Mouse (Mus musculus) midbrain, embryonic 12.5 days (tissue): ENCODE data around the gene Ptrh2. TPM values are rescaled to one million over a fixed set of nuclear protein-coding genes. Genes with fewer than 3 reads are reported as not detected.
"Not testable (repeated sequence)": the region's sequence is repeated elsewhere in the genome, so short reads cannot be mapped to it uniquely, and the experiment has no call there.

Experiments used
- ATAC-seq: fragments of 200-750 bp; cut with Nextera tagmentation; 2 replicates; pipeline ENCODE4 v1.8.0; 2017; ENCODE audit warnings: low read depth, moderate TSS enrichment, moderate library complexity; ENCODE audit not compliant: low FRiP score
- H3K27ac ChIP-seq: fragments of 300-500 bp; sonication (generic); replicated peaks from 2 replicates; pipeline ENCODE4 v1.5.1; 2016; ENCODE audit warnings: mild to moderate bottlenecking
- H3K27me3 ChIP-seq: fragments of 300-500 bp; sonication (generic); 2 replicates; pipeline ENCODE4 v1.6.1; 2016; ENCODE audit warnings: mild to moderate bottlenecking
- H3K36me3 ChIP-seq: fragments of 300-500 bp; sonication (generic); 2 replicates; pipeline ENCODE4 v1.6.1; 2016
- H3K4me1 ChIP-seq: fragments of 300-500 bp; sonication (generic); 2 replicates; pipeline ENCODE4 v1.6.1; 2016
- H3K4me2 ChIP-seq: fragments of 300-500 bp; sonication (generic); replicated peaks from 2 replicates; pipeline ENCODE4 v1.6.1; 2016; ENCODE audit warnings: mild to moderate bottlenecking, moderate library complexity
- H3K4me3 ChIP-seq: fragments of 300-500 bp; sonication (generic); 2 replicates; pipeline ENCODE4 v1.5.1; 2016; ENCODE audit warnings: mild to moderate bottlenecking
- H3K9ac ChIP-seq: fragments of 300-500 bp; sonication (generic); replicated peaks from 2 replicates; pipeline ENCODE4 v1.6.1; 2016; ENCODE audit warnings: mild to moderate bottlenecking, moderate library complexity
- H3K9me3 ChIP-seq: fragments of 300-500 bp; sonication (generic); 2 replicates; pipeline ENCODE4 v1.6.1; 2016; ENCODE audit warnings: mild to moderate bottlenecking
- WGBS: fragments of 180-500 bp; shearing (Covaris S2); methylation state at CpG from one replicate; pipeline ENCODE4 v1.1.7; 2016; 5-methylcytosine and 5-hydroxymethylcytosine counted together
- polyA plus RNA-seq: library from polyadenylated mRNA; unstranded; fragments of >200 nt; fragmentation: Nextera tagmentation; extraction: Ambion mirVana; gene quantifications from 2 replicates; pipeline ENCODE4 v1.2.1, GENCODE M21; 2016

Gene Ptrh2
- polyA plus RNA-seq, 1 experiment from 2014 or later: 36.8 TPM

DNA sequence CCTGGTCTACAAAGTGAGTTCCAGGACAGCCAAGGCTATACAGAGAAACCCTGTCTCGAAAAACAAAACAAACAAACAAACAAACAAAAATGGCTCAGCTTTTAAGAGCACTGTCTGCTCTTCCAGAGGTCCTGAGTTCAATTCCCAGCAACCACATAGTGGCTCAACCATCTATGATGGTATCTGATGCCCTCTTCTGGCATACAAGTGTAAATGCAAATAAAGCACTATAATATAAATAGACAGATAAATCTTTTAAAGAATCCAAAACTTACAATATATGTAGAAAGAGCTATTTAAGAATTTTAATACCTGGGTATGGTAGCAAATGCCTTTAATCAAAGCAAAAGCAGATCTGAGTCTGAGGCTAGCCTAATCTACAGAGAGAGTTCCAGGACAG, 54.5 kb downstream of the Ptrh2 start:
- H3K4me3 ChIP-seq, H3K27me3 ChIP-seq, H3K36me3 ChIP-seq, H3K9ac ChIP-seq, H3K9me3 ChIP-seq, ATAC-seq, H3K4me1 ChIP-seq, H3K4me2 ChIP-seq, H3K27ac ChIP-seq: not testable (repeated sequence)
- WGBS: 100% methylated on average over 1 of the region's 1 CpGs

DNA sequence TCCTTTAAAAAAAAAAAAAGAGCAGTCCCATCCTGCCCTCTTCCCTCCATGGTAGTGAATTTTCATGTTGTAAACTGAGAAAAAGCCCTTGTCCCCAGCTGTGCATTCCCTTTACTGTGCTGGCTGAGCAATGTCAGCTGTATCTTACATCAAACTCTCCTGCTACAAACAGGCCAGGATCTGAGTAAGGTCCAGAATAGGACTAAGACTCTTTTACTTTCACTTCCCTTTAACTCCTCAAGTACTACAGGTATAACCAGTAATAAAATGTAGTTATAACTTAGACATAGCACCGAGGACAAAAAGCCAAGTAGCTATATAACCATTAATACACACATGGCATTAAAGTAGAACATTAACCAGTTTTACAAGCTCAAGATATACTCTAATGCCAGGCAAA, 55.2 kb downstream of the Ptrh2 start:
- Histone ChIP-seq H3K4me2 (no peak overlapping the region), H3K9me3 (no peaks in the 10 kb centered on the region), H3K27me3 (no peaks in the 10 kb centered on the region), H3K4me1 (no peaks in the 10 kb centered on the region; the same call in 1 of the 2 replicates), H3K9ac (no peak overlapping the region), H3K27ac (no peak overlapping the region), H3K36me3 (no peaks in the 10 kb centered on the region; the same call in 1 of the 2 replicates), H3K4me3 (no peak overlapping the region)
- no peak for ATAC-seq
- 98% methylated on average over 1 of the region's 1 CpGs for WGBS

DNA sequence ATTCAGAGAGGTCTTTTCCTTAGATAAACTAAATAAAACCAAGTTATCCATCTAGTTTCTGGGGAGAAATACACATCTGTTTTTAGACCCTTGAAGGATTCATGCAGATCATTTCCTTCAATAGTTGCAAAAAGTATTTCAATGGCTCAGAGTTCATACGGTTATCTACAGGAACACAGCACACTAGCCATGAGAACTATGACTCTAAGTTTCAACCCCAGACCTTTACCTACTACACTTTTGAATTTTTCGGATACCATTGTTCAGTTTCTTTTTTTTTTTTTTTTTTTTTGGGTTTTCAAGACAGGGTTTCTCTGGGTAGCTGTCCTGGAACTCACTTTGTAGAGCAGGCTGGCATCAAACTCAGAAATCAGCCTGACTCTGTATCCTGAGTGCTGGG, 55.7 kb downstream of the Ptrh2 start:
- H3K36me3 ChIP-seq: no peaks in the 10 kb centered on the region; the same call in 1 of the 2 replicates
- no peak overlapping the region for H3K4me2 ChIP-seq
- ATAC-seq: no peak
- no peak overlapping the region for H3K4me3 ChIP-seq
- H3K9ac ChIP-seq: no peak overlapping the region
- no peaks in the 10 kb centered on the region; the same call in 1 of the 2 replicates for H3K4me1 ChIP-seq
- H3K27me3 ChIP-seq: no peaks in the 10 kb centered on the region
- WGBS: 95% methylated on average over 2 of the region's 2 CpGs
- H3K27ac ChIP-seq: no peak overlapping the region
- H3K9me3 ChIP-seq: no peaks in the 10 kb centered on the region

DNA sequence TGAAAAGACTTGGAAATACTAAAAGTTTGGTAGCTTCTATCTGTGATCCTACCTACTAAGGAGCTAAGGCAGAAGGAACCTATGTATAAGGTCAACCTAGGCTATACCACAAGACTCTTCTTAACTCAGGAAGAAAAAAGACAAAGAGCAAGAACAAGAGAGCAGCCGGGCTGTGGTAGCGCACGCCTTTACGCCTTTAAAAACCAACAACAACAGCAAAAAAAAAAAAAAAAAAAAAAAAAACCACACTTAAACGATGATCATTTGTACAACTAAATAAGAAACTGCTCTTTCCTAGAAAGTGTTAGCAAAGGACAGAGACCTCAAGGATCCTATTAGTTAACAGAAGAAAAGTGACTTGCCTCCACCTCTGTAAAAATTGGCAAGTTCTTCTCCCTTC, 57.7 kb downstream of the Ptrh2 start:
- WGBS: 99% methylated on average over 5 of the region's 5 CpGs
- no peaks in the 10 kb centered on the region for H3K36me3 ChIP-seq
- no peak overlapping the region for H3K27ac ChIP-seq
- no peak overlapping the region for H3K4me2 ChIP-seq
- ATAC-seq: no peak
- no peaks in the 10 kb centered on the region for H3K9me3 ChIP-seq
- H3K27me3 ChIP-seq: no peaks in the 10 kb centered on the region
- H3K9ac ChIP-seq: no peak overlapping the region
- no peaks in the 10 kb centered on the region for H3K4me1 ChIP-seq
- H3K4me3 ChIP-seq: no peak overlapping the region

Other genes starting within 250 kb of the Ptrh2 start
- 20.4 and 22.5 TPM in 2 replicates for gene Rnft1, start 199.3 kb upstream of the Ptrh2 start, polyA plus RNA-seq
- gene Rps6kb1, start 139.2 kb upstream of the Ptrh2 start, polyA plus RNA-seq: 60.5 and 65.9 TPM in 2 replicates
- gene Tubd1, start 139.0 kb upstream of the Ptrh2 start, polyA plus RNA-seq: 9.4 and 9.6 TPM in 2 replicates
- 87.4 and 92.9 TPM in 2 replicates for gene Vmp1, start 149 bp upstream of the Ptrh2 start, polyA plus RNA-seq
- 165 and 169 TPM in 2 replicates for gene Cltc, start 73.6 kb downstream of the Ptrh2 start, polyA plus RNA-seq
- 45.7 and 46.5 TPM in 2 replicates for gene Dhx40, start 123.8 kb downstream of the Ptrh2 start, polyA plus RNA-seq